Mouse (Mus musculus) brown adipose tissue, adult 24 weeks (tissue): ENCODE results near the gene Dcaf10. TPM values are rescaled to one million over a fixed set of nuclear protein-coding genes. Genes with fewer than 3 reads are reported as not detected.

Experiments
- H3K27ac ChIP-seq: fragments of 200-500 bp; replicated peaks from 2 replicates; pipeline ENCODE4 v1.5.1; 2012; ENCODE audit warnings: low read depth, mild to moderate bottlenecking, low read length
- H3K4me1 ChIP-seq: fragments of 200-500 bp; 2 replicates; pipeline ENCODE4 v1.6.1; 2012; ENCODE audit warnings: low read length, mixed read lengths; ENCODE audit not compliant: control insufficient read depth, insufficient read depth, insufficient read length
- H3K4me3 ChIP-seq: fragments of 200-500 bp; 2 replicates; pipeline ENCODE4 v1.5.1; 2012; ENCODE audit warnings: low read depth, mild to moderate bottlenecking, low read length, moderate library complexity; ENCODE audit not compliant: insufficient read depth
- polyA plus RNA-seq: library from polyadenylated mRNA; stranded (reverse); fragments of >200 nt; gene quantifications from 2 replicates; pipeline ENCODE4 v1.2.4, GENCODE M21; 2012; ENCODE audit not compliant: missing spikeins, insufficient read depth, insufficient read length

Dcaf10 gene
- polyA plus RNA-seq, 1 experiment = 9.1 TPM

DNA sequence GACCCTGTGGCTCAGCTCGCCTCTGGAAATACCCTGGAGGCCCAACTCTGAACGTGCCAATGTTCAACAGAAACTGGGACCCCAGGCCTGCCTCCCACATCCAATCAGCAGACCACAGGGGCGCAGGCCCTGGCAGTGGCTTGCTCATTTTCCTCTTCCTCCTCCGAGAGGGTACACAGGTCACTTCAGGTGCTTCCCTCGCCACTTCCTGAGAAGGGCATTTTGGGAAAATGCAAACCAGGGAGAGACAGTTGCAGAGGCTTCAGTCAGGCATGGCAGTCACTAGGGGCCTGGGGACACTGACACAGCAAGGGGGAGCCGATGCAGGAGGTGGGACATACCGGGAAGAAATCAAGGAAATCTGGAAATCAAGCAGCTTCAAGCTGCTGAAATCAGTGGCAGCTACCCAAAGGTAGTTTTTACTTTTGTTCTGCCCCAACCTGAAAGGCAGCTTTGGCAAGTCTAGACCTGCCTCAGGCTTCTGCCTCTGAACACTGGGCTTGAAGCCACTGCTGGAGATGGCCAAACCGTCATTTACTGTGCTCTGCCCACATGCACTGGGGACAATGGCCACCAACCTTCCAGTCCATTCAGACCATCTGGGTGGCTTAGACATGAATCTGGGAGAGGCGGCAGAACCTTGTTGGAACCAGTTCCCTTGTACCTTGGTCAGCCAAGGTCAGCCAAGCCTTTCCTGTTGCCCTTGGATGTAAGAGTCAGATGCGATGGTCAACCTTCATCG is 79.8 kb downstream of the Dcaf10 start:
- no peak overlapping the region for H3K27ac ChIP-seq
- peaks cover 7% of the 10 kb centered on the region for H3K4me1 ChIP-seq
- no peak overlapping the region for H3K4me3 ChIP-seq

DNA sequence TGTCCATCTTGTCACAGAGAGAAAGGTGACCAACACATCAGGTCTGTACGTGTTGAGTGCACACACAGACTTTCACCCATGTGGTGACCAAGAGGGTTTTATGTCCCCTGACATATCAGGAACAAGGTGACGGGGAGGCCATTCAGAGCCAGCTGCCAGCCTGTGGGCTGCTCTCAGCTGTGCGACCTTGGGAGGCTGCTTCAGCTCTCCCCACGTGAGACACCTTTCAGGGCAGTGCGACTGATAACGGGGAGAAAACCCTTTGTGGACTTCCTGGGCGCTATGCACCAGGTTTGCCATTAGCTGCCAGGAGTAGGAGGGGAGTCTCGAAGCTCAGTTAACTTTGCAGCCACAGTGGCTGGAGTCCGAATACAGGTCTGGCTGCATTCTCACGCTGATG is 80.7 kb downstream of the Dcaf10 start:
- peaks cover 7% of the 10 kb centered on the region for H3K4me1 ChIP-seq
- no peak overlapping the region for H3K27ac ChIP-seq
- H3K4me3 ChIP-seq = no peak overlapping the region

DNA sequence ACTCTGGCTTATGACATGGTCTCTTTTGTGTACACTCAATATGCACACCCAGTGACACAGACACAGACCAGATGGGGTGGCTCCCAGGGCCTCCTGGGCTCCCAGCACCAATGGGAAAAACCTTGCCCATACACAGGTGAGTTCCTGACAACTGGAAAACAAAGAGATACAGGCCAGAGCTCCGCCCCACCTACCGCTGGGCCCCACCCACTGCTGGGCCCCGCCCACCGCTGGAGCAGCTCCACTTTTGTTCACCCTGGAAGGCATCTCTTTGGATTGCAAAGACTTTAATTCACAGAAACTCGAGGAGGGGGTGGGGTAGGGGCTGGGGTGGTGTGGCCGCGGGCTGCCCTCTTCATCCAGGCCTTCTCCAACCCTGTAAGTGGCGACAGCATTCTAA is 81.5 kb downstream of the Dcaf10 start:
- no peak overlapping the region for H3K27ac ChIP-seq
- peaks cover 7% of the 10 kb centered on the region for H3K4me1 ChIP-seq
- H3K4me3 ChIP-seq = no peak overlapping the region

DNA sequence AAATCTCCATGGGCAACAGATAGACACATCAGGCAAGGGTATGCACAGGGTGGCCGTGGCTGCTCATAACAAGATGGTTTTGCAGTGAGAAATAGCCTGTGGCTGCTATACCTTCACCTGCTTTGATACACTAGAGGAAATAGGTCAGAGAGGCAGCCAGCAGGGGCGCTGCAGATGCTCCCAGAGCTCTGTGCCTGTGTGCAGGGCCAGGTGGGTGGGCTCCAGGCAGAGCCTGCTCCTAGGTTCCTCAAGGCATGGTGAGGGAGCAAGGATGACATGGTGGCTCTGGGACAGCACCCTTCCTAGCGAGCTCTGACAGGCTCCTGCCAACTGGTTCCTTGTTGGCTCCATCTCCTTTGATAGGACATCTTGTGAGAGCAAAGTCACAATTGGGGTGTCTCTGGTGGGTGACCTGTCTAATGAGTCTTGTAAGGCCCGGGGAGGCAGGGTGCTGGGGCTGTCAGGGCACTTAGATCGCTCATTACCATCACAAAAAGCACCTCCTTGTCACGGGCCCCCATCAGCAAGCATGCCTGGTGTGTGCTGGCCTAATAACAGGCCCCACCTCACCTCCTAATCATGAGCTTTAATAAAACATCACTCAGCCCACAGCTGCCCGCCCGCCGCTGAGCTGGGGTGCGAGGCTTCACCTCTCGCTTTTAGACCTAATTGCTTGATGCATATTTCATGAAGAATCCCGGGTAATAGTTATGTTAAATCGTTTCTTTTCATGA is 85.0 kb downstream of the Dcaf10 start:
- H3K4me3 ChIP-seq = no peak overlapping the region
- H3K27ac ChIP-seq = no peak overlapping the region
- H3K4me1 ChIP-seq = no peaks in the 10 kb centered on the region; the same call in 1 of the 2 replicates

Other genes starting within 250 kb of the Dcaf10 start
- 316 and 377 TPM in 2 replicates for gene Tomm5, start 234.0 kb upstream of the Dcaf10 start, polyA plus RNA-seq
- gene Frmpd1, start 157.2 kb upstream of the Dcaf10 start, polyA plus RNA-seq = not detected in 2 replicates
- gene Trmt10b, start 45.0 kb upstream of the Dcaf10 start, polyA plus RNA-seq = 9.8 and 11.5 TPM in 2 replicates
- 23.0 and 33.6 TPM in 2 replicates for gene Exosc3, start 631 bp downstream of the Dcaf10 start, polyA plus RNA-seq
- gene Slc25a51, start 66.7 kb downstream of the Dcaf10 start, polyA plus RNA-seq = 220 and 224 TPM in 2 replicates
- 17.1 and 23.1 TPM in 2 replicates for gene Shb, start 190.4 kb downstream of the Dcaf10 start, polyA plus RNA-seq